Mouse (Mus musculus) small intestine, adult 10 weeks (tissue): ENCODE measurements around the gene Fam171a1. TPM values are rescaled to one million over a fixed set of nuclear protein-coding genes. Genes with fewer than 3 reads are reported as not detected.

Experiments used
- polyA plus RNA-seq: library from polyadenylated mRNA; stranded (reverse); fragments of 350-450 nt; fragmentation: Illumina TruSeq; extraction: RNeasy Lipid Tissue Mini Kit (QIAGEN cat#74804); gene quantifications from one replicate; pipeline ENCODE4 v1.2.3, GENCODE M21; 2014; ENCODE audit warnings: low replicate concordance

Fam171a1 gene
- 8.1 TPM for polyA plus RNA-seq

DNA sequence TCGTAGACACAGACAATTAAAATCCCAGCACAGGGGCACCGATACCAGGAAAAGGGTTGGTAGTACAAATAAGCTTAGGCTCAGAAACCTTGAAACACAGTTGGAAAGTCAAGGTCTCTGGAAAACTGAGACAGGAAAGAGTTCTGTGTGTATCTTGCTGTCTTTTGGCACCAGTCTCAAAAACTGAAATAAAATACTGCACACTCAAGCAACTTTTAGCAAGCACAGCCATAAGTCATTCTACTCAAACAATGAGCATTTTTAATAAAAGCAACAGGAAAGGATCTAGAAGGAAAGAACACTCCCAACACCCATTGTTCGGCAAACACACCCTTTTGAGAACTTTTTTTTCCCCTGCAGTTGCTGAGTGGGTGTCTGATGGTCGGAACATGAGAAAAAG lies at the start of gene Fam171a1:
Gene Fam171a1 (plus strand): TSS at position 359 of the 400 bp plus-strand sequence.

Other genes starting within 250 kb of the Fam171a1 start
- 24.8 TPM for gene Nmt2, start 170.0 kb downstream of the Fam171a1 start, polyA plus RNA-seq
- 10.9 TPM for gene Rpp38, start 218.4 kb downstream of the Fam171a1 start, polyA plus RNA-seq
- gene Acbd7, start 221.9 kb downstream of the Fam171a1 start, polyA plus RNA-seq: not detected